Mouse (Mus musculus) MEL (cell line): ENCODE data around the gene Cct7. TPM values are rescaled to one million over a fixed set of nuclear protein-coding genes. Genes with fewer than 3 reads are reported as not detected.

Experiments
- DNase-seq: peaks from one replicate; pipeline ENCODE4 v3.0.0; 2011; ENCODE audit warnings: low read depth, low spot score
- H3K27ac ChIP-seq: 2 replicates; pipeline ENCODE4 v1.5.1; 2012; ENCODE audit warnings: low read depth, mild to moderate bottlenecking, control low read depth, low read length, moderate library complexity; ENCODE audit not compliant: control insufficient read depth
- H3K27me3 ChIP-seq, 2 experiments: fragments of 150-350 bp in 1 of 2; sonication (generic) in 1 of 2; 2 replicates each; pipeline ENCODE4 v1.6.1; 2012; ENCODE audit warnings: low read length in 2 of 2, mild to moderate bottlenecking in 2 of 2, improper control_type of control experiment in 1 of 2, moderate library complexity in 1 of 2; ENCODE audit not compliant: insufficient read depth in 2 of 2, control insufficient read depth in 1 of 2
- H3K36me3 ChIP-seq, 2 experiments: 2 replicates each; pipeline ENCODE4 v1.6.1; 2012 to 2014; ENCODE audit warnings: low read length in 2 of 2, improper control_type of control experiment in 1 of 2, inconsistent platforms in 1 of 2, mild to moderate bottlenecking in 1 of 2; ENCODE audit not compliant: insufficient read depth in 2 of 2, control insufficient read depth in 1 of 2
- H3K4me1 ChIP-seq, 2 experiments: fragments of 150-350 bp in 1 of 2; sonication (generic) in 1 of 2; 2 replicates each; pipeline ENCODE4 v1.6.1; 2012; ENCODE audit warnings: low read length in 2 of 2, improper control_type of control experiment in 1 of 2, mild to moderate bottlenecking in 1 of 2; ENCODE audit not compliant: insufficient read depth in 2 of 2, control insufficient read depth in 1 of 2
- H3K4me3 ChIP-seq, 2 experiments: fragments of 150-350 bp in 1 of 2; sonication (generic) in 1 of 2; 2 replicates each; pipeline ENCODE4 v1.5.1; 2012; ENCODE audit warnings: low read depth in 2 of 2, low read length in 2 of 2, mild to moderate bottlenecking in 2 of 2, moderate library complexity in 2 of 2, control low read depth in 1 of 2, improper control_type of control experiment in 1 of 2; ENCODE audit not compliant: control insufficient read depth in 1 of 2, insufficient read depth in 1 of 2
- H3K79me2 ChIP-seq: 2 replicates; pipeline ENCODE4 v1.6.1; 2012; ENCODE audit warnings: mild to moderate bottlenecking, low read length, moderate library complexity; ENCODE audit not compliant: control insufficient read depth, poor library complexity, insufficient read depth
- H3K9ac ChIP-seq: 2 replicates; pipeline ENCODE4 v1.6.1; 2012; ENCODE audit warnings: low read depth, mild to moderate bottlenecking, control low read depth, low read length, moderate library complexity; ENCODE audit not compliant: control insufficient read depth, poor library complexity, severe bottlenecking
- H3K9me3 ChIP-seq: fragments of 150-350 bp; sonication (generic); replicated peaks from 2 replicates; pipeline ENCODE4 v1.6.1; 2012; ENCODE audit warnings: mild to moderate bottlenecking, low read length, improper control_type of control experiment, moderate library complexity; ENCODE audit not compliant: insufficient read depth
- BHLHE40 ChIP-seq: IDR thresholded peaks from 2 replicates; pipeline ENCODE4 v1.6.1; 2012; ENCODE audit warnings: low read depth, mild to moderate bottlenecking, inconsistent platforms, low read length, improper control_type of control experiment, borderline replicate concordance
- CHD2 ChIP-seq: IDR thresholded peaks from 2 replicates; pipeline ENCODE4 v1.6.1; 2011; ENCODE audit warnings: low read length, improper control_type of control experiment
- CTCF ChIP-seq, 3 experiments: IDR thresholded peaks in 2 of 3; conservative IDR thresholded peaks in 1 of 3; 2 replicates each; pipeline ENCODE4 v1.5.1; 2011 to 2012; ENCODE audit warnings: low read length in 3 of 3, low read depth in 2 of 3, mild to moderate bottlenecking in 2 of 3, improper control_type of control experiment in 1 of 3, inconsistent platforms in 1 of 3, mixed read lengths in 1 of 3, moderate library complexity in 1 of 3; ENCODE audit not compliant: control insufficient read depth in 1 of 3, insufficient read depth in 1 of 3, poor library complexity in 1 of 3, severe bottlenecking in 1 of 3
- E2F4 ChIP-seq: IDR thresholded peaks from 2 replicates; pipeline ENCODE4 v1.6.1; 2011; ENCODE audit warnings: low read depth, low read length, improper control_type of control experiment, borderline replicate concordance
- ETS1 ChIP-seq: IDR thresholded peaks from 2 replicates; pipeline ENCODE4 v1.6.1; 2012; ENCODE audit warnings: low read depth, mild to moderate bottlenecking, inconsistent platforms, low read length, improper control_type of control experiment, moderate library complexity
- GABPA ChIP-seq: IDR thresholded peaks from 2 replicates; pipeline ENCODE4 v1.6.1; 2012; ENCODE audit warnings: low read depth, mild to moderate bottlenecking, inconsistent platforms, low read length, improper control_type of control experiment, moderate library complexity
- GATA1 ChIP-seq: IDR thresholded peaks from 2 replicates; pipeline ENCODE4 v1.6.1; 2011; ENCODE audit warnings: low read depth, low read length, improper control_type of control experiment
- HCFC1 ChIP-seq: IDR thresholded peaks from 2 replicates; pipeline ENCODE4 v1.6.1; 2012; ENCODE audit warnings: low read depth, mild to moderate bottlenecking, inconsistent platforms, low read length, improper control_type of control experiment, moderate library complexity
- JUND ChIP-seq: IDR thresholded peaks from 2 replicates; pipeline ENCODE4 v1.6.1; 2011; ENCODE audit warnings: low read depth, mild to moderate bottlenecking, improper control_type of control experiment, low read length
- KAT2A ChIP-seq: conservative IDR thresholded peaks from 2 replicates; pipeline ENCODE4 v1.6.1; 2012; ENCODE audit warnings: low read depth, low read length, improper control_type of control experiment, inconsistent platforms
- MAFK ChIP-seq: IDR thresholded peaks from 2 replicates; pipeline ENCODE4 v1.6.1; 2011; ENCODE audit warnings: low read depth, mild to moderate bottlenecking, low read length, improper control_type of control experiment, borderline replicate concordance
- MAX ChIP-seq: IDR thresholded peaks from 2 replicates; pipeline ENCODE4 v1.6.1; 2011; ENCODE audit warnings: low read length, improper control_type of control experiment
- MEF2A ChIP-seq: IDR thresholded peaks from 2 replicates; pipeline ENCODE4 v1.6.1; 2014; ENCODE audit warnings: low read depth, mild to moderate bottlenecking, inconsistent platforms, low read length, improper control_type of control experiment; ENCODE audit not compliant: poor library complexity, insufficient replicate concordance, severe bottlenecking; ENCODE audit errors: extremely low read depth
- MXI1 ChIP-seq: IDR thresholded peaks from 2 replicates; pipeline ENCODE4 v1.6.1; 2011; ENCODE audit warnings: mild to moderate bottlenecking, low read depth, low read length, improper control_type of control experiment
- NELFE ChIP-seq: IDR thresholded peaks from 2 replicates; pipeline ENCODE4 v1.6.1; 2011; ENCODE audit warnings: low read depth, low read length, improper control_type of control experiment
- POLR2AphosphoS2 ChIP-seq: IDR thresholded peaks from 2 replicates; pipeline ENCODE4 v1.6.1; 2011; ENCODE audit warnings: low read length, improper control_type of control experiment
- SIN3A ChIP-seq: IDR thresholded peaks from 2 replicates; pipeline ENCODE4 v1.6.1; 2012; ENCODE audit warnings: low read length, improper control_type of control experiment, inconsistent platforms
- SMC3 ChIP-seq: IDR thresholded peaks from 2 replicates; pipeline ENCODE4 v1.6.1; 2011; ENCODE audit warnings: low read depth, low read length, improper control_type of control experiment
- USF1 ChIP-seq: IDR thresholded peaks from 2 replicates; pipeline ENCODE4 v1.6.1; 2014; ENCODE audit warnings: low read depth, mild to moderate bottlenecking, inconsistent platforms, low read length, improper control_type of control experiment, moderate library complexity
- ZKSCAN1 ChIP-seq: IDR thresholded peaks from 2 replicates; pipeline ENCODE4 v1.6.1; 2012; ENCODE audit warnings: low read depth, mild to moderate bottlenecking, inconsistent platforms, low read length, improper control_type of control experiment, moderate library complexity
- ZNF384 ChIP-seq: IDR thresholded peaks from 2 replicates; pipeline ENCODE4 v1.6.1; 2012; ENCODE audit warnings: low read depth, mild to moderate bottlenecking, inconsistent platforms, low read length, improper control_type of control experiment
- polyA plus RNA-seq, 2 experiments: library from polyadenylated mRNA; stranded (reverse) in 1 of 2; unstranded in 1 of 2; fragments of >175 nt in 1 of 2; fragments of >200 nt in 1 of 2; gene quantifications; 2 replicates each; pipeline versions ENCODE4 v1.2.1 to v1.2.4; 2012; ENCODE audit warnings: low replicate concordance in 2 of 2, low read depth in 1 of 2; ENCODE audit not compliant: insufficient read length in 2 of 2, insufficient read depth in 1 of 2, missing spikeins in 1 of 2
- total RNA-seq: library from RNA; depleted of rRNA; stranded (reverse); fragments of 300-350 nt; gene quantifications from 2 replicates; pipeline ENCODE4 v1.2.3, GENCODE M21; 2012

The Cct7 gene
- total and polyA plus RNA-seq, 3 experiments: 222 to 660 (median 660) TPM

DNA sequence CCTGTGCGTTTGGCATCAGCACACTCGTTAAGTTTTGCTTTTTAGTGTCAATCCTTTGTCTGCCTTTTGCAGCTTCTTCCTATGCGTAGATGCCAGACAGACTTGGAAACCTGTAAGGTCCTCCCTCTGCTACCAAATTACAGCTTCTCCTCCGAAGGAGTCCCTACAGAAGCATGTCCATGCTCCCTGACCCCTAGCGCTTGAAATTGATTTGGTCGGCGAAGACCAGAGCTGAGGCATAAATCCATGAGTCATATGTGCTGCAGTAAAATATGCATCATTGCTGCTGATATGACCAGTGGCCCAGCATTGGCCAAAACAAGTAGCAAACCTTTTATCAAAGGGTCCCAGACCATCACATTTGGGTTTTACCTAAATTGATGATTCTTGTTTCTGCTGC, 1.5 kb downstream of the Cct7 start:
- DNase-seq: peak; percentile 51
- H3K4me1 ChIP-seq: peaks cover 8 to 24% of the 10 kb centered on the region in 2 experiments; a peak in 2 of 4 replicates
- H3K36me3 ChIP-seq: peaks cover 5 to 44% of the 10 kb centered on the region in 2 experiments
- H3K79me2 ChIP-seq: peaks cover 64% of the 10 kb centered on the region
- H3K27ac ChIP-seq: peak overlapping the region; percentile 70
- H3K4me3 ChIP-seq: peak overlapping the region; percentile 74 to 92
- TF ChIP-seq MXI1: no peak
- TF ChIP-seq CHD2: no peak
- TF ChIP-seq SIN3A: no peak; the same call in 1 of the 2 replicates
- TF ChIP-seq CTCF (IDR thresholded peaks at IDR 0.05 in 2 of 3, conservative IDR thresholded peaks at IDR 0.05 in 1 of 3; ENCODE audit: control insufficient read depth in 1 of 3, insufficient read depth in 1 of 3, low read depth in 2 of 3, low read length in 3 of 3, poor library complexity in 1 of 3, severe bottlenecking in 1 of 3): no peak
- no peak for TF ChIP-seq USF1
- TF ChIP-seq MEF2A: no peak
- TF ChIP-seq BHLHE40: no peak
- TF ChIP-seq NELFE: no peak
- TF ChIP-seq ZNF384: no peak
- TF ChIP-seq E2F4: no peak
- TF ChIP-seq GABPA: no peak
- no peak for TF ChIP-seq ZKSCAN1
- no peak for TF ChIP-seq HCFC1
- H3K9me3 ChIP-seq: no peaks in the 10 kb centered on the region
- no peaks in the 10 kb centered on the region for H3K27me3 ChIP-seq
- peak overlapping the region; percentile 81 for H3K9ac ChIP-seq

DNA sequence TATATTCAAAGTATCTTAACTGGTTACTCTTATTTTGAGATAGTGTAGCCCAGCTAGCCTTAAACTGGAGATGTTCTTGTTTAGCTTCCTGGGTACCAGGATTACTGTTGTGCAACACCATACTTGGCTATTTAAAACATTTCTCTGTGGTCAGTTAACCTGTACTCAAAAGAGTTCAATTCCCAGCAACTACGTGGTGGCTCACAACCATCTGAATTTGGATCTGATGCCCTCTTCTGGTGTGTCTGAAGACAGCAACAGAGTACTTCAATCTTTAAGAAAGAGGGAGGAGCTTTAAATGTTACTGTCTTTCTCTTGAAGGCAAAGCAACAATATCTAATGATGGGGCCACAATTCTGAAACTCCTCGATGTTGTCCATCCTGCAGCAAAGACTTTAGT, 8.3 kb downstream of the Cct7 start:
- peaks cover 5 to 12% of the 10 kb centered on the region in 2 experiments; a peak in 2 of 4 replicates for H3K4me1 ChIP-seq

DNA sequence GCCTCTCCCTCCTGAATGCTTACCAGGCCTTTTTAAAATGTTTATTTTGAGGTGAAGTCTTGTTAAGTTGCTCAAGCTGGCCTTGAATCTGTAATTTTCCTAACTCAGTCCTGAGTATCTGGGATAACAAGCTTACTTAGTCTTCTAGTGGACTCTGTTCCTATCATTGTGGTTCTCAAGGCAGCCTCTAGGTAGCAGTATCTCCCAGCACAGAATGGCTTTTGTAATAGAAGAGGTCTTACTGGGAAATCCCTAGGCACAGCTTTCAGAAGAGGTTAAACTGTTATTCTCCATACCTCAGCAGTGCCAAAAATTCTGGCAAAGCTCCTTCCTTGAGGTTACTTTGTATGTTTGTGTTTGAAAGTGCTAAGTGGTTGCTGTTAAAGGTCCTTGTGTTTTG, 14.1 kb downstream of the Cct7 start:
- Histone ChIP-seq H3K4me1 (no peaks in the 10 kb centered on the region), H3K27ac (no peak overlapping the region), H3K9ac (no peak overlapping the region), H3K9me3 (no peaks in the 10 kb centered on the region), H3K36me3 (peaks cover 0 to 37% of the 10 kb centered on the region in 2 experiments; a peak in 2 of 4 replicates), H3K4me3 (no peak overlapping the region), H3K27me3 (no peaks in the 10 kb centered on the region), H3K79me2 (no peaks in the 10 kb centered on the region; the same call in 1 of the 2 replicates)
- peak; percentile 36 for DNase-seq
- TF ChIP-seq ETS1: no peak
- TF ChIP-seq ZKSCAN1: no peak
- no peak for TF ChIP-seq KAT2A
- TF ChIP-seq CTCF (IDR thresholded peaks at IDR 0.05 in 2 of 3, conservative IDR thresholded peaks at IDR 0.05 in 1 of 3; ENCODE audit: control insufficient read depth in 1 of 3, insufficient read depth in 1 of 3, low read depth in 2 of 3, low read length in 3 of 3, poor library complexity in 1 of 3, severe bottlenecking in 1 of 3): peak in 2 of 3 experiments; percentile 21 to 35; a peak in 3 of 6 replicates
- TF ChIP-seq GATA1: no peak
- no peak for TF ChIP-seq MAX
- TF ChIP-seq POLR2AphosphoS2: no peak
- peak; percentile 28 for TF ChIP-seq SMC3
- TF ChIP-seq BHLHE40: no peak
- TF ChIP-seq E2F4: no peak
- TF ChIP-seq MAFK: no peak

More for the DNA sequence above, 8.3 kb downstream of the Cct7 start:
- H3K27ac ChIP-seq: no peak overlapping the region
- no peak overlapping the region for H3K9ac ChIP-seq
- no peaks in the 10 kb centered on the region for H3K9me3 ChIP-seq
- no peak overlapping the region for H3K4me3 ChIP-seq
- H3K79me2 ChIP-seq: peaks cover 43% of the 10 kb centered on the region
- no peaks in the 10 kb centered on the region for H3K27me3 ChIP-seq
- peak in 1 of 3 experiments; percentile 4; a peak in 1 of 6 replicates for TF ChIP-seq CTCF (IDR thresholded peaks at IDR 0.05 in 2 of 3, conservative IDR thresholded peaks at IDR 0.05 in 1 of 3; ENCODE audit: control insufficient read depth in 1 of 3, insufficient read depth in 1 of 3, low read depth in 2 of 3, low read length in 3 of 3, poor library complexity in 1 of 3, severe bottlenecking in 1 of 3)
- TF ChIP-seq JUND: no peak
- TF ChIP-seq, all 39 proteins: peak for 1
- DNase-seq: no peak
- peaks cover 28 to 33% of the 10 kb centered on the region in 2 experiments for H3K36me3 ChIP-seq
